Mouse (Mus musculus) cerebellum, adult 9-10 months (tissue): ENCODE data around the gene Sphk2.

Experiments used
- DNase-seq: peaks from one replicate; pipeline ENCODE4 v3.0.0; 2022

Gene Sphk2

DNA sequence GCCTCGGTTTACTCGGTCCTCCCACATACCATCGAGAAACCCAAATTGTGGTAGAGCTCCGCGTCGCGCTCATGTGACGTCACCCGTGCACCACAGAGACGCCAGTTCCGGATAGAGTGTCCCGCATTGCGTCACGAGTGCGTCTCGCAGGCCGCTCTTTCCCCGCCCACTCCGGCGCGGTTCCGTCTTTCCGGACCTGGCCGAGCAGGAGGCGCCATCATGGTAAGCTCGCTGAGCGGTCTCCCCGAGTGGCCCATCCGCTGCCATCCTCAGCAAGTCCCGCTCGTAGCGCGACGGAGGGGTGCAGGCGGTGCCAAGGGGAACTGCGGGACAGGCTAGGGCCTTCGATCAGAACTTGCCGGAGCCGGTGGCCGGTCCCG lies at the start of gene Sphk2:
Gene Sphk2, minus strand, starts transcription at position 85 of the 380 bp plus-strand sequence.
- peak; percentile 99 for DNase-seq

DNA sequence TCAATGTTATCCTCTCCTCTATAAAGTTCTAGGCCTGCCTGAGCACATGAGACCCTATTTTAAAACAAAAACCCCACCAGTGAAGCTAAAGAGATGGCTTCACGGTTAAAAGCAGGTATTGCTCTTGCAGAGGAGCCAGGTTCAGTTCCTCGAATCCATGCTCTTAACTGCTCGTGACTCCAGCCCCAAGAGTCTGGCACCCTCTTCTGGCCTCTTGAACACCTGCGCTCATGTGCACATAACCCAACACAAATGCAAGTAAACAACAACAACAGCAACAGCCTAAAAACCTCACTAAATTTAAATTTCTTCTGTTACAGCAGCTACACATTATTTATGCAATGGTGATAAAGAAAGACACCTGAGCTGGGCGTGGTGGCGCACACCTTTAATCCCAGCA lies 49.7 kb upstream of the Sphk2 start:
- DNase-seq: no peak

DNA sequence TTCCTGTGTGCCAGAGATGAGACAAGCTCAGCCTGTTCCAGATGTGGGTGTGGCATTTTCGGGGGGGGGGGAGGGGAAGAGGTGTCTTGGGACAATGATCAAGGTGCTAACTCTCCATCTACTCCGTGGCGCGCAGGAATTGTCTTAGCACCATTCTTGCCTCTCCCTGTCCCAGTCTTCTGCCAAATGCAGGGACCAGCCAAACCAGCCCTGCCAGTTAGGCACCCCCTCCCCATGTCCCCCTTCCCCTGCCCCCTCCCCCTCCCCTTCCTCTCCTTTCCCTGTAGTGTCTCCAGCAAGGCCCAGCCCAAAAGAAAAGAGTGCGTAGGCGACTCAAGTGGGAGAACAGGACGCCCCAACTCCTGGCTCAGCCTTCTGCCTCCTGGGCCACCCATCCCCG lies 49.0 kb upstream of the Sphk2 start:
- DNase-seq: no peak

DNA sequence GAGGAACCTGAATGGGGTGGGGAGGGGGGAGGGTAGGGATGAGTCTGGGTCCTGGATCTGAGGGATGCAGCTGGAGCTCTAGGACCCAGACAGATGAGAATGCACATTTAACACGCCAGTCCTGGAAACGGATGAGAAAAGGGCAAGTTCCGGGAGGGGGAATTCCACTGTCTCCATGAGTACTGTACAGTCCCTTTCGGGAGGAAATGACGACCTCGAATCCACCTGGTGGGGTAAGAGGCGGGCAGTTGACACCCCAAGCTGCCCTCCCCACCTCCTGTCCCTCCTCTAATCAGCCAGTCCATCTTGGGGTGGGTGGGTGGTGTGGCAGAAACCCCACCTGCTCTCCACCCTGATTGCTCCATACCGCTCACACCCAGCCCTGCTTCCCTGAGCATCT lies 48.2 kb upstream of the Sphk2 start:
- DNase-seq: no peak

DNA sequence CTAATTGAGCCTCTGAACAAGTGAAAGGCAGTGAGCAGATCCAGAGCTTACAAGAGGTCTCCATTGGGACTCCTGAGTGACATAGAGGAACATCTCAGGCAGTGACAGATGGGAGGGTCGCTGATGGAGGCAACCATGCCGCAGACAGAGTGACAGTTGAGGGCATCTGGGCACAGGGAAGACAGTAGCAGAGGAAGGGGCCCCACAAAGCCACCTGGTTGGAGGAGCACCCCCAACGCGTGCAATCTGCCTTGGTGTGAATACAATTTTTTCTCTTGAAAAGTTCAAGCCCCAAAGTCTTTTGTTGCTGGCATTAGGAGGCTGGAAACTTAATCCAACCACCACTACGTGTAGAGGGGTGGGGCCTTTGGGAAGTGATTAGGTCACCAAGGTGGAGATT lies 42.3 kb upstream of the Sphk2 start:
- DNase-seq: no peak

DNA sequence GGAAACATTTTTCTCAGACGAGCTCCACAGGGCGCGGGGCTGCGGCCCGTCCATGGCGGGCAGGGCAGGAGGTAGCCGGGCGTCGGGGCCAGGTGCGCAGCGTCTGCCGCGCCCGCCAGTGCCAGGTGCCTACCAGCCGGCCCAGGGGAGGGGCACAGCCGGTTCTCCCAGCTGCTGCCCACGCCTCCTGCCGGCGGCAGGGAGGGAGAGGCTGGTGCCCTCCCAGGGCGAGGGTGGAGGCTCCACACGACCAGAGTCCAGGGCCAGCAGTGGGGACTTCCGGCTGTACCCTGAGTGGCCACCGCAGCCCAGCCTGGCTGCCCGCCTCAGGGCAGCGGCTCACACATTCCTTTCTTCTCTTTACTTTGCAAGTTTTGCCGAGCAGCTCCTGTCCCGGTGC lies 41.6 kb upstream of the Sphk2 start:
- DNase-seq: no peak

DNA sequence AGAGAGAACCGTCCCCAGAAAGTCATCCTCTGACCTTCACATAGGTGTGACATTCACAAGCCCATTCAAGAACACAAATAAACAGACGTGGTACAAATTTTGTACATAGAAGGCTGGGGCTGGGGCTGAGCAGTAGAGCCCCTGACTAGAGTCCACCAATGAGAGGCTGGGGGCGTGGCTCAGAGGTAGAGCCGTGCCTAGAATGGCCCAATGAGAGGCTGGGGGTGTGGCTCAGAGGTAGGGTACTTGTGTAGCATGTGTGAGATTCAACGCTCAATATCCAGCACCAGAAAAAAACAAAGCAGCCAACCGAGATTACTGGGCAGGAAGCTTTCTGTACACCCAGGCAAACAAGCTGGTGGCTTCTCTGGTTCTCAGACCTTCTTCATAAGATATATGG lies 37.9 kb upstream of the Sphk2 start:
- no peak for DNase-seq

DNA sequence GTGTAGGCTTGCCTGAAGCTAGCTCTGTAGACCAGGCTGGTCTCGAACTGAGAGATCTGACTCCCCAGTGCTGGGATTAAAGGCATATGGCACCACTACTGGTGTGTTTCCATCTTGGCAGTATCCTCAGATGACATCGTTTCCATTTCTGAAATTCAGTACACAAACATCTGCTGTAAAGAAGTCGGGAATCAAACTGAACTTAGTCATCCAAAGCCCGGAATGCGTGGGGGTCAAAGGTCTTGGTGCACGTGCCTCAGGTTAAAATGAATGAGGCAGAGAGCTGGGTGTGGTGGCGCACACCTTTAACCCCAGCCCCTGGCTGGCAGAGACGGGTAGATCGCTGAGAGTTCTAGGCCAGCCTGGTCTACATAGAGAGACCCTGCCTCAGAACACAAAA lies 32.4 kb upstream of the Sphk2 start:
- no peak for DNase-seq

DNA sequence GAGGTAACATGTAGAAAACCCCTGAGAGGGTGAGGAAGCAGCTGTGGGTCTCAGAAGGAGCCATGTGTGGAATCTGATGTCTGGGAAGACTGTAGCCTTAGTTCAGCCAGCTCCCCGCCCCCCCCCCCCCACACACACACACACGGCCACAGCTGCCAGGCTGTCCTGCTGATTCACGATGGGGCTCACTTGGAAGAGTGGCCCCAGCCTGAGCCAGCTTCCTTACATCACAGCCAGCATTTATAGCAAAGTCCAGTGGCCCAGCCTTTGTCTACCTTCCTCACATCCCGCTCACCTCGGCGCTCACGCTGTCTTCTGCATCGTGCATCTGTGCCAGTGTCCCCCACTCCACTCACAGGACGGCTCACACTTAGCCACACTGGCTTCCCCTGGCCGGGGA lies 31.6 kb upstream of the Sphk2 start:
- no peak for DNase-seq

DNA sequence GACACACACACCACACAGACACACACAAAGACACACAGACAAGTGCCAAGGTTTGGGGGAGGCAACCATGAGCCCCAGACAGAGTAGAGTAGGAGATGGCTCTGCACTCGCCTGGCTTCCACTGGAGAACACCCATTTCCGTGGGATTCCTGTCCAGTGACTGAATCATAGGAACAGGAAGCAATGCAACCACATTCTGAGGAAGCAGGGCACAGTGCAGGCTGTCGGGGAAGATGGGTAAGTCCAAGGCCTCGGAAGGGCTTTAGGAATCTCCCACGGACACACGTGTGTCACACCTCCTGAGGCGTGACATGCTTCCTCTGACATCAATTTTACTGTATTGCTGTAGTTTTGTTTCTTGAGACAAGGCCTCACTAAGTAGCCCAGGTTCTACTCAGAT lies 30.3 kb upstream of the Sphk2 start:
- no peak for DNase-seq

DNA sequence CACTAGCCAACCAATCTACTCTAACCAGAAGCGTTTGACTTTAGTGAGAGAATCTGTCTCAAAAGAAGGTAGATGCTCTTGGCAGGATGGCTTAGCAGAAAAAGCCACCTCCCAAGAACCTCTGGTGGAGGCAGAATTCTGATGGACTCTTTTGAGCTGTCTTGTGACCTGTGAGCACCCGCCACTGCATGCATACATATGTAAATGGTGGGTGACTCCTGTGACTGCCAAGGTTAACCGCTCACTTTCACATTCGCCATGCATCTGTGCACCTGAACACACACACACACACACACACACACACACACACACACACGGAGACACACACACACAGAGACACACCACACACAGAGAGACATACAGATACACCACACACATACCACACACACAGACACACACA lies 29.6 kb upstream of the Sphk2 start:
- no peak for DNase-seq

DNA sequence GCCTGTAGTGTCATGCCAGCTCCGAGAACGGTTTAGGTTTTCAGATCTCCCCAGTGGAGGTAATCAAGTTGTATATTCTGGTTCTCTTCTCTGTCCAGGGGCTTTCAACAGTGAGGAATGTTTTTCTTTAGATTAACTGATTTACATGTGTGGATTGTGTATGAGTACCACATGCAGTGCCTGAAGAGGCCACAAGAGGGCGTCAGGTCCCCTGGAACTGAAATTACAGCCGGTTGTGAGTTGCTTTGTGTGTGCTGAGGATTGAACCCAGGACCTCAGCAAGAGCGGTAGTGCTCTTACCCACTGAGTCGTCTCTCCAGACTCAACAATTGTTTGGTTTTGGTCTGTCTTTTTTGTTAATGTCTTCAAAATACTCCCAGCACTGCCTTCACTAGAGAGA lies 28.7 kb upstream of the Sphk2 start:
- DNase-seq: no peak

DNA sequence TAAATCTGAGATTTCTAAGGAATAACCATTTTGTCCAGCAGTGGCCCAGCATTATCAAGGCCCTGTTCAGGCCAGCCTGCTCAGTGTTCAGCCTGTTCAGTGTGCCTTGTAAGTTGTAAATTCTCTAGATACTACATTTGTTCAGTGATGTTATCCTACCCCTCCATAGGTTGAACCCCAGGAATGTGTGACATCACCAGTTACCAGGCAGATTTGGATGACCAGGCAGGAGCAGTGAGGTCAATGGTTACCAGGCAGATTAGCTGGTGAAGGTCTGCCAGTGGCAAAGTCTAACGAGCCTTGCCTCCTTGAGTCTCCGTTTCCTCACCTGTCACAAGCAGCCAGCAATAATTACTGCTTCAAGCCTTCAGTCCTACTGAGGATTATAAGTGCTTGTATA lies 26.6 kb upstream of the Sphk2 start:
- peak; percentile 82 for DNase-seq

DNA sequence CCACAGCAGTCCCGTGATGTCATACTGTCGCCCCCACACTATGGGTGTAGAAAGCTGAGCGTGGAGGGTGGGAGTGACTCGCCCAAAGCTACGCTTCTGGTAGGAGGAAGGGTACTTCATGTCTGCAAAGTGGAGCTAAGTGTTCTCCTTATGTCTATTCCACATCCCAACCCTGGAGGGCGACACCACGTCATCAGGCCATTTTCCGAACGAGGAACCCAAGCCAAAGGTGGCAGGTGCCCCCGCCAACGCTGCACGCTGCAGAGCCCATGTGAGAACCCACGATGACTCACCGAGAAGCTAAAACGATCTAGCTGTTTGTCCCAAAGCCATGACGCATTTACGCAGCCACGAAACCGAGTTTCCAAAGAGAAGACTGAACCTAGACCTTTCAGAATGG lies 24.5 kb upstream of the Sphk2 start:
- DNase-seq: peak; percentile 28

DNA sequence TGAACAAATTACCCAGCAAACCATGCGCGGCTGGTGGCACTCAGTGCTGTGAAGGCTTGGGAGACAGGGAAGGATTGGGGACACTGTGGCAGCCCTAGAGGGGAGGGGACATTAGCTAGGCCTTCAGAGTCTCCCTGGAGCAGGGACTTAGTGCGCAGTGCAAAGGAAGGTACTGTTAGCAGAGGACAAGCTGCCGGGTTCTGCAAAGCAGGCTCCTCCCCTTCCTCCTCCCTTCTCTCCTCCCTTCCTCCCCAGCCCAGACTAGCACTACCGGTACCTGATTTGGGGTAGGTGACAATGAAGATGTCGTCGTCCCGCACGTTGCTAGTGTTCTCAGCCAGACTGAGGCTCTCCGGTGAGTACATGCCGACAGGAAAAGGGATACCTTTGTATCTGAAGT lies 24.0 kb upstream of the Sphk2 start:
- no peak for DNase-seq

DNA sequence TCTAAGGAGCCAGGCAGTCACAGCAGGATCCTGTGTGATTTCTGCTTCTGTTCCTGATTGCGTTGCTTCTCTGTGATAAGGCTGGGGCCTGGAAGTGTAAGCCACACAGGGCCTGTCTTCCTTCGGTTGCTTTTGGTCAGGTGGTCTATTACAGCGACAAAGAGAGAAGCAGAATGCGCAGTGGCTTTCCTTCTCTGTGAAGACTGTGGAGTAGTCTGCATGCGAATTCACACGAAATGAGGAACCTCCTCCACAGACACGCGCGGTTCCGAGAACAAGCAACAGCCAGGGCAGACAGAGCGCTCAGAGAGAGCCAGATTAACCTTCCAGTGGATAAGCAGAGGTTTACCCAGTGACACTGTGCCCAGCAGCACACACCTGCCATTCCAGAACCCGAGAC lies 23.5 kb upstream of the Sphk2 start:
- DNase-seq: no peak

DNA sequence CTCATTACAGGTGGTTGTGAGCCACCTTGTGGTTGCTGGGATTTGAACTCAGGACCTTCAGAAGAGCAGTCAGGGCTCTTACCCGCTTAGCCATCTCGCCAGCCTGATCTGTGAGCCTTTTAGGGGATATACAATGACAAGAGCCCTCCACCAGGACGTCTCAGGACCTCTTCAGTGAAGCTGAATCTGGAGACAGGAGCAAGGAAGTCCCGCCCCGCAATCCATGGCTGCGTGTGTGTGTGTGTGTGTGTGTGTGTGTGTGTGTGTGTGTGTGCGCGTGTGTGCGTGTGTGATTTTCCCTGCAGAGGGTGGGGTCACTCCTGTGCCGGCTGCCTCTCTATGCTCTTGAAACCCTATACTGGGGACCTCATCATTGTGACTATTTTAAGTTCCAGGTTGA lies 22.0 kb upstream of the Sphk2 start:
- DNase-seq: no peak

DNA sequence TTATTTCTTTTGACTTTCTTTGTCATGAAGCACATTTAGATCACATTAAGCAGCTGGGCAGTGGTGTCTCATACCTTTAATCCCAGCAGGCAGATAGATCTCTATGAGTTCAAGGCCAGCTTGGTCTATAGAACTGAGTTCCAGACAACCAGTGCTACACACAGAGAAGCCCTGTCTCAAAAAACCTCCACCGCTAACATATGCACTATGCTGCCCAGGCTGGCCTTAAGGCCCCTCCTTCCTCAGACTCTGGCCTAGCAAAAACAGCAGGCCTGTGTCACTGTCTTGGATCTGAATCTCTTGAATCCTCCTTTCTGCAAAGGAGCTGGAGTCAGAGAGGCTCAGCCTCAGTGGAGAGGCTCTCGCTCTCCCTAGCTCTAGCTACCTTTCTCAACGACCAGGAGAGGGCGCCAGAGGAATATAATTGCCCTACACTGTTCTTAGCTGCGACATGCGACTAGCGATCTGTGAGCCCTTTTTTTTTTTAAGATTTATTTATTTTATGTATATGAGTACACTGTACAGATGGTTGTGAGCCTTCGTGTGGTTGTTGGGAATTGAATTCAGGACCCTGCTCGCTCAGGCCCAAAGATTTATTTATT lies 21.5 kb upstream of the Sphk2 start:
- peak; percentile 84 for DNase-seq

DNA sequence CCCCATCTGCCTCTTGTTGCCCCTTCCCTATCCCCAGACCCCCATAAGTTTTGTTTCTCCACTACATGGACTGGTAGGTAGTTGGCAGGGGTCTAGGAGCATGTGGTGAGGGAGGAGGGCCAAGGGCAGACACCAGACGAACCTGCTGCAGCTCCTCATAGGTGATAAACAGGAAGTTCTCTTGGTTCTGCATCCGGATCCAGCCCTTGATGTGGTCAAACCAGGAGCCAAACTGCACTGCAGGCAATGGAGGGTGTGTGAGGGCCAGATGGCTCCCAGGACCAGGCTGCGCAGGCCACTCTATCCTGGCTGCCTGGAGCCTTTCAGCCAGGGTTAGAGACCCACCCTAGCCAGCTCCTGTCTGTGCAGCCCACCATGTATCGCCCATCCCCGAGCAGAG lies 15.7 kb upstream of the Sphk2 start:
- DNase-seq: no peak

DNA sequence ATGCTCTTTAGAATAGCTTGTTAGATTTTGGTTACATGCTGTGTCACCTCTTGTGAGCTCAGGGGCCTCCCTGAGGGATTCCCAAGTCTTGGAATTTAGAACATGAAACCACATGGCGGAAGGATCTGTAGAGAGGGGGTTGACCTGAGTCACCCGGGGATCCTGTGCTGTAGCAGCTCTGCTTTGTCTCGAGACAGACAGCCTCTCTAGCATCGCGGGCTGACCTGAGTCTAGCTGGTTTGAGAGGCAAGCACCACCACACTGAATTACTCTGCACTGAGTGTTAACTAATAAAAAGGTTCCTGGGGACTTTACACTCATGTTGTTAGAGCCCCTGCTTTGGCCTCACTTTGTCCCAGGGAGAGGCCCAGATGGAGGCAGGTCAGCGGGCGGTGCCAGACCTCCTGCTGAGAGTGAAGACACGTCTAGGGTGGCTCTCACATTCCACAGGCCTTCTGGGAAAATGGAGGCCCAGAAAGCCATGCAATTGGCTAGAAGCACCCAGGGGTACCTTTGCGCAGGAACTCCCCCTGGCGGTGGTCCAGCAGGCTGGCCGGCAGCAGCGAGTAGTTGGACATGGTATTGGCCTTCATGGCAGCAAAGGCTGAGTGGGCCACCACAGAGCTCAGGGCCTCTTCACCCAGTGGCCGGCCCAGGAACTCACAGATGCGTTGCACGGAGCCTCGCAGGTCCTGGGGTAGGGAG lies 13.1 kb upstream of the Sphk2 start:
- no peak for DNase-seq

DNA sequence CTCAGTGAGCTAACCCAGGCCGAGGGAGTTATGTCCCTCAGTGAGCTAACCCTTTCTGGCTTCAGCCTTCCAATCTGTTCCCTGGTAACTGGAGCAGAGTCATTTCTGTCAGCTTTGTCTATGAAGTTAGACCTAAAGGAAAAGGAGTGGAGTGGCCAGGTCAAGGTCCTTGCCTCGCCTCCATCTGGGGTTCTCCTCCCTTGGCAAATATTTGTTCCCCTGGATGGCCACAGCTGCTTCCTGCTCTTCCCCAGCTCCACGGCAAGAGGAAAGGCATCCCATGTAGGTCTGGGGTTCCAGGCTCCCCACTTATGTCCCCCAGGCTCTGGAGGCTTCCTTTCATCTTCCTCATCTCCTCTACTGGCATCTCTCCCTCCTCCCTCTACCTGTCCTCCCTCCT lies 9.8 kb upstream of the Sphk2 start:
- DNase-seq: no peak

DNA sequence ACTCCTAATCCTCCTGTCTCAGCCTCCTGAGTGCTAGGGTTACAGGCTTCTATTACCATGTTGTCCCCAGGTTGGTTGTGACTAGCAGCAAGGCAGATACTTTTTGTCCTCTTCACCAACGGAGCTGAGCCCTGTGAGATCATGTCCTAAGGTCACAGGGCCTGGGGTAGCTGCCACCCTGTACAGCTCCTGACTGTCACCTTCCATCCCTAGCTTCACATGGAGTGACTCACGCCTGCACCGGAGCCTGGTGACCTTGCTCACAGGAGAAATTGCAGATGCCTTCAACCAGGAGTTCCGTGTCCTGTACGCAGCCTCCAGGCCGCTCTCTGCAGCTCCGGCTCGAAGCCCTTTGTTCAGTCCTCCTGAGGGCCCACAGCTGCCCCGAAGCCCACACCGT lies 8.6 kb upstream of the Sphk2 start:
- no peak for DNase-seq

DNA sequence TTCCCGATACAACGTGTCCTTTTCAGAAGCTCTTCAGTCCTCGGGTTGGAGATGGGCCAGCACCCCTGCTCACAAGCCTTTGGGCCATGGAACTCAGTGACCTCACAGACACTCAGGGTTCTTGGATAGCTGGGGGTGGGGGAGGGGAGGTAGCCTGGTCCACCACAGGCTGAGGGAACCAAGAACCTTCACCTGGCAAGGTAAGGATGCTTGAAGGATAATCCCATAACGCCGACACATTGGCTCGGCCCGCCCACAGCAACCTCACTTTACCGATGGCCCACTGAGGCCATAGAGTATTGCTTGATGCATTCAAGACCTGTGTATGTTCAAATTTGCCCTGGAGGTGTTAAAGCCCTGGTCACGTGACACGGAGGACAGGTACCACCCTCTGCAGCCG lies 7.9 kb upstream of the Sphk2 start, which contains the start of gene Spaca4:
Gene Spaca4, minus strand, starts transcription at position 101 of the 400 bp plus-strand sequence.
- DNase-seq: no peak

DNA sequence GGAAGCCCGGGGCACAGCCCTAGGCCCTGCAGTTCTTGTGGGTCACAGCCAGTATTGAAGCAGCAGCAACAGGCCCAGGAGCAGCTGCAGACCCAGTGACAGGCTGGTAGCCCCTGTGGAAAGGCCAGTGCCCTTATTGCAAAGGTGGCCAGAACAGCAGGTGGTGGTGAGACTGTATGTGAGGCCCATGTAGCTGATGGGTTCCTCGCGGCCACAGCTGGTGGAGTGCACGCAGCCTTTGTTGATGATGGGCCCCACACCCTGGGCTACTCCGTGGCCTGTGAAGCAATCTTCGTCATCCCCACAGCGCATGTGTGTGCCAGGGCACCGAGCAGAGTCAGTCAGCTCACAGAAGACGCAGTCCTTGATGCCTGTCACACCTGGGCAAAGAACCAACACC lies 7.3 kb upstream of the Sphk2 start:
- DNase-seq: no peak

DNA sequence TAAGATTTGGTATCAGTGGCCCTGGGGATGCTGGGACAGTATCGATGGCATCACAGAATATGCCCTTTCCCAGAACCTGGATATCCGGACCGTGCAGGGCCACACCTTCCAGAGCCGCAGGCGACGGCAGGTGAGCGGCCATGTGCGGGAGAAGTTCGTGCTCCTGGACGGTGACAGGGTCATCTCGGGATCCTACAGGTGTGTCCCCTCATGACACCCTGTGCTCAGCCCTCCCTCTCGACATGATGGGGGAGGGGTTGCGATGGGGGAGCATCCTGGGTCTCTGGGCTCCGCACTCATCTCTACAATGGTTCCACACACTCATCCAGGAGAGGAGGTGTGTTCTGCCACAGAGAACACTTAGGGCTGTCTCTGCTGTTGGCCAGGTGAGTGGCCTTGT lies 6.0 kb upstream of the Sphk2 start:
- peak; percentile 24 for DNase-seq
